Mouse (Mus musculus) midbrain, postnatal 0 days (tissue): ENCODE data around the gene Npas3. TPM values are rescaled to one million over a fixed set of nuclear protein-coding genes. Genes with fewer than 3 reads are reported as not detected.
"Not testable (repeated sequence)": the region's sequence is repeated elsewhere in the genome, so short reads cannot be mapped to it uniquely, and the experiment has no call there.

Experiments used
- ATAC-seq: fragments of 200-750 bp; cut with Nextera tagmentation; 2 replicates; pipeline ENCODE4 v1.8.0; 2017; ENCODE audit warnings: moderate number of reproducible peaks, mild to moderate bottlenecking, moderate TSS enrichment, moderate library complexity; ENCODE audit not compliant: low FRiP score
- DNase-seq: peaks from one replicate; pipeline ENCODE4 v3.0.0-alpha.2; 2015; ENCODE audit warnings: low spot score
- H3K27ac ChIP-seq: fragments of 300-500 bp; sonication (generic); 2 replicates; pipeline ENCODE4 v1.5.1; 2014; ENCODE audit warnings: low read depth, mild to moderate bottlenecking, low read length, mixed read lengths
- H3K27me3 ChIP-seq: fragments of 300-500 bp; sonication (generic); 2 replicates; pipeline ENCODE4 v1.6.1; 2014; ENCODE audit warnings: low read length, control low read depth, mixed read lengths; ENCODE audit not compliant: insufficient read depth
- H3K36me3 ChIP-seq: fragments of 300-500 bp; sonication (generic); 2 replicates; pipeline ENCODE4 v1.6.1; 2014; ENCODE audit warnings: low read length, control low read depth, mixed read lengths; ENCODE audit not compliant: insufficient read depth
- H3K4me1 ChIP-seq: fragments of 300-500 bp; sonication (generic); 2 replicates; pipeline ENCODE4 v1.6.1; 2014; ENCODE audit warnings: mild to moderate bottlenecking, control low read depth, antibody characterized with exemption, low read length, mixed read lengths; ENCODE audit not compliant: insufficient read depth
- H3K4me2 ChIP-seq: fragments of 300-500 bp; sonication (generic); 2 replicates; pipeline ENCODE4 v1.6.1; 2014; ENCODE audit warnings: low read depth, mild to moderate bottlenecking, low read length, mixed read lengths; ENCODE audit not compliant: poor library complexity, severe bottlenecking
- H3K4me3 ChIP-seq: fragments of 300-500 bp; sonication (generic); 2 replicates; pipeline ENCODE4 v1.5.1; 2014; ENCODE audit warnings: low read depth, mild to moderate bottlenecking, low read length, moderate library complexity
- H3K9ac ChIP-seq: fragments of 300-500 bp; sonication (generic); replicated peaks from 2 replicates; pipeline ENCODE4 v1.6.1; 2014; ENCODE audit warnings: mild to moderate bottlenecking, low read length, moderate library complexity, mixed read lengths; ENCODE audit not compliant: poor library complexity, severe bottlenecking
- H3K9me3 ChIP-seq: fragments of 300-500 bp; sonication (generic); 2 replicates; pipeline ENCODE4 v1.6.1; 2016; ENCODE audit warnings: low read length, control low read depth
- CTCF ChIP-seq: IDR thresholded peaks from 2 replicates; pipeline ENCODE4 v1.5.1; 2016; ENCODE audit warnings: antibody characterized with exemption, mild to moderate bottlenecking
- WGBS: fragments of 180-500 bp; shearing (Covaris S2); extraction: QIAGEN DNeasy Blood & Tissue Kit; methylation state at CpG from one replicate; pipeline ENCODE4 v1.1.7; 2014; 5-methylcytosine and 5-hydroxymethylcytosine counted together
- polyA plus RNA-seq: library from polyadenylated mRNA; unstranded; fragments of >200 nt; fragmentation: Nextera tagmentation; extraction: Ambion mirVana; gene quantifications from 2 replicates; pipeline ENCODE4 v1.2.1, GENCODE M21; 2015
- total RNA-seq: library from RNA; depleted of rRNA; stranded (reverse); fragments of >200 nt; gene quantifications from 2 replicates; pipeline ENCODE4 v1.2.3, GENCODE M21; 2014

Gene Npas3
- total and polyA plus RNA-seq, 2 experiments from 2014 or later, result 34.2 to 53.8 TPM

DNA sequence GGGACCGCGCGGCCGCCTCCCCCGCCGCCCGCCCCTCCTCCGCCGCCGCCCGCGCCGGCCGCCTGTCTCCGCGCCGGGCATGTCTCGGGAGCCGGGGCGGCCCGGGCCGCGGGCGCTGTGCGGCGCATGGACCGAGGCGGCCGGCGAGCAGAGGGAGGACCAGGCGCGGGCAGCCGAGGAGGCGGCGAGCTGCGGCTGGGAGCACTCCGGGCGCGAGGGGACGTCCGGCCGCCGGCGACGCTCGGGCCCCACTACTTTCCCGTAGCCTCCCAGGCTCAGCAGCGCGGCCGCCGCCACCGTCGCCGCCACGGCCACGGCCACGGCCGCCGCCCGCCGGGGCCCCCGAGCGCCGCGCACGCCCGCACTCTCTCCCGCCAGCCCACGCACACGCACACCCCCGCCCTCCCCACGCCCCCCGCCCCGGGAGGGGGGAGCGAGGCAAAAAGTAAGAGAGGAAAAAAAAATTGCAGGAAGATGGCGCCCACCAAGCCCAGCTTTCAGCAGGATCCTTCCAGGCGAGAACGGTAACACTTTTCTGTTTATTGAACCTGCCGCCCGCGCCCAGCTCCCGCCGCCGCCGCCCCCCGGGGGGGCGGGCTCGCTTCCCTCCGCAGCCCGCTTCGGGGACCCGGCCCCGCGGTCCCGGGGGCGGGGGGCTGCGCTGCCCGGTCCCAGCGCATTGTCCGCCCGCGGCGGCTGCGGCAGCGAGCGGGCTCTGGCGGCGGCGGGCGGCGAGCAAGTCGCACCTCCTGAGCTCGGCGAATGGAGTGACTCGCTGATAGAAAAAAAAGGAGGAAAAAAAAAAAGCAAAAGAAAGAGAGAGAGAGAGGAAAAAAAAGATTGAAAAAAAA, 4.3 kb downstream of the Npas3 start:
- H3K9me3 ChIP-seq, result no peaks in the 10 kb centered on the region
- WGBS, result under 1% methylated on average over 43 of the region's 115 CpGs
- DNase-seq (peak; percentile 61), ATAC-seq (peak; percentile 36)
- no peaks in the 10 kb centered on the region for H3K36me3 ChIP-seq
- peak overlapping the region; percentile 79 for H3K4me3 ChIP-seq
- 0 out of 2 replicates have a peak, but pooled peaks have one; percentile 17 for TF ChIP-seq CTCF
- no peaks in the 10 kb centered on the region for H3K27me3 ChIP-seq
- peak overlapping the region; percentile 94 for H3K9ac ChIP-seq
- no peaks in the 10 kb centered on the region; the same call in 1 of the 2 replicates for H3K4me1 ChIP-seq
- H3K27ac ChIP-seq, result peak overlapping the region; percentile 89
- H3K4me2 ChIP-seq, result peak overlapping the region; percentile 92

- DNase-seq (peak; percentile 65), ATAC-seq (0 out of 2 replicates have a peak, but pooled peaks have one; percentile 24)
- H3K36me3 ChIP-seq, result no peaks in the 10 kb centered on the region
- no peaks in the 10 kb centered on the region; the same call in 1 of the 2 replicates for H3K4me1 ChIP-seq
- H3K9me3 ChIP-seq, result no peaks in the 10 kb centered on the region
- H3K4me2 ChIP-seq, result peak overlapping the region; percentile 92
- peak overlapping the region; percentile 89 for H3K27ac ChIP-seq
- peak overlapping the region; percentile 79 for H3K4me3 ChIP-seq
- TF ChIP-seq CTCF, result no peak
- H3K27me3 ChIP-seq, result no peaks in the 10 kb centered on the region
- H3K9ac ChIP-seq, result peak overlapping the region; percentile 94
- WGBS, result under 1% methylated on average over 26 of the region's 32 CpGs
These were observed 5.1 kb downstream of the Npas3 start for GRCm38 (mm10) chr12:53253461-53254159.

DNA sequence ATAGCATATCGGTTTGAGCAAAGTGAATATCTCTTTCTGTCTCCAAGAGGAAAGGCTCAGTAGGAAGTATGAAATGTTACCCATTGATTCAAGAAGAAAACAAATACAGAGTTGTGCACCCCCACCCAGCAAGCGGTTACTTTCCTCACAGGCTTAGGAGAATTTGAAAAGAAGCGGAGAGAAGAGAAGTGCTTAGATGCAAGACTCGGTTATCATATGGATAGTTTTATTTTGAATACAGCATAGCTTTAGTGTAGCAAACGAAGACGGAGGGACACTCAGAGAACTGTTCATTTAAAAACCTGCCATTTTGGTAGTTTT, 5.6 kb downstream of the Npas3 start:
- Histone ChIP-seq H3K4me1 (no peaks in the 10 kb centered on the region; the same call in 1 of the 2 replicates), H3K27ac (peak overlapping the region; percentile 89), H3K9me3 (no peaks in the 10 kb centered on the region), H3K4me2 (peak overlapping the region; percentile 92), H3K36me3 (no peaks in the 10 kb centered on the region), H3K9ac (0 out of 2 replicates have a peak overlapping the region, but pooled peaks have one; percentile 29), H3K27me3 (no peaks in the 10 kb centered on the region), H3K4me3 (peak overlapping the region; percentile 79)
- TF ChIP-seq CTCF, result no peak
- WGBS, result 6% methylated on average over 6 of the region's 6 CpGs
- DNase-seq (no peak), ATAC-seq (no peak)

- not testable (repeated sequence) for H3K4me2 ChIP-seq, DNase-seq
These were observed 26.0 kb downstream of the Npas3 start for GRCm38 (mm10) chr12:53274502-53274901.

GRCm38 (mm10) chr12:53277393-53277792, 28.9 kb downstream of the Npas3 start:
- Histone ChIP-seq H3K9ac (no peak overlapping the region), H3K4me2 (no peak overlapping the region)
- WGBS, result 86% methylated on average over 6 of the region's 6 CpGs

More at GRCm38 (mm10) chr12:53274502-53274901, 26.0 kb downstream of the Npas3 start:
- not testable (repeated sequence) for ATAC-seq, H3K9me3 ChIP-seq, H3K27ac ChIP-seq, H3K4me3 ChIP-seq, H3K36me3 ChIP-seq, H3K9ac ChIP-seq, H3K27me3 ChIP-seq, H3K4me1 ChIP-seq

DNA sequence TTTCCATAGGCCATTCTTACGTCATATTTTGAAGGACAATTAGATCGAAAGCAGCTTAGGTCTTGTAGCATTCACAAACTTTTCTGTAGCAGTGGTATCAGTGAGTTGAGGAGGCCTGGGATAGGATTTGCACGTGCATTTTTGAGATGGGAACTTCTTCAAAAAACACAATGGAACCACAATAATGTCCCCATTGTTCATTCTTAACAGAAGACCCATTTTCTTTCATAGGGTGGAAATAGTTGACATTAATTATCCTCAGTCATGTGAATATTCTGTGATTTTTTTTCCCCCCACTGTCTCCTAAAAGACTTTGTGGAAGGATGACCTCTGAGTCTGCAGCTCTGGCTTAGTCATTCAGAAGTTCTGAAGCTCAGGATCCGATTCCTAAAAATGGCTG, 41.9 kb downstream of the Npas3 start:
- 65% methylated on average over 4 of the region's 4 CpGs for WGBS
- TF ChIP-seq CTCF, result no peak
- Histone ChIP-seq H3K4me2 (no peak overlapping the region), H3K4me1 (no peaks in the 10 kb centered on the region), H3K9me3 (no peaks in the 10 kb centered on the region), H3K9ac (no peak overlapping the region), H3K4me3 (no peak overlapping the region), H3K27ac (no peak overlapping the region), H3K36me3 (no peaks in the 10 kb centered on the region), H3K27me3 (no peaks in the 10 kb centered on the region)
- DNase-seq, result no peak
- ATAC-seq, result no peak

More at GRCm38 (mm10) chr12:53277393-53277792, 28.9 kb downstream of the Npas3 start:
- no peak for DNase-seq
- no peak overlapping the region for H3K27ac ChIP-seq
- H3K4me3 ChIP-seq, result no peak overlapping the region
- H3K36me3 ChIP-seq, result no peaks in the 10 kb centered on the region
- TF ChIP-seq CTCF, result no peak
- no peaks in the 10 kb centered on the region for H3K27me3 ChIP-seq
- no peaks in the 10 kb centered on the region for H3K9me3 ChIP-seq
- H3K4me1 ChIP-seq, result no peaks in the 10 kb centered on the region
- no peak for ATAC-seq
